Mouse (Mus musculus) liver, adult 2 months (tissue): ENCODE data around the gene Wdpcp. TPM values are rescaled to one million over a fixed set of nuclear protein-coding genes. Genes with fewer than 3 reads are reported as not detected.

Source experiments
- DNase-seq: peaks from one replicate; pipeline ENCODE4 v3.0.0-alpha.2; 2011; ENCODE audit warnings: low read depth, low spot score; ENCODE audit errors: extremely low read depth
- H3K27ac ChIP-seq: fragments of 200-500 bp; replicated peaks from 2 replicates; pipeline ENCODE4 v1.5.1; 2012; ENCODE audit warnings: low read depth, mild to moderate bottlenecking, control low read depth, inconsistent platforms, low read length; ENCODE audit not compliant: insufficient read depth
- H3K27me3 ChIP-seq: fragments of 200-500 bp; 2 replicates; pipeline ENCODE4 v1.6.1; 2012; ENCODE audit warnings: mild to moderate bottlenecking, moderate library complexity, low read length, inconsistent platforms; ENCODE audit not compliant: control insufficient read depth, insufficient read depth
- H3K36me3 ChIP-seq: fragments of 200-500 bp; 2 replicates; pipeline ENCODE4 v1.6.1; 2012; ENCODE audit warnings: low read length, inconsistent platforms; ENCODE audit not compliant: control insufficient read depth, insufficient read depth
- H3K4me1 ChIP-seq: fragments of 200-500 bp; 2 replicates; pipeline ENCODE4 v1.6.1; 2011; ENCODE audit warnings: low read length; ENCODE audit not compliant: control insufficient read depth, insufficient read depth
- H3K4me3 ChIP-seq: fragments of 200-500 bp; 2 replicates; pipeline ENCODE4 v1.5.1; 2011; ENCODE audit warnings: low read depth, mild to moderate bottlenecking, control low read depth, low read length, moderate library complexity; ENCODE audit not compliant: insufficient read depth
- H3K79me2 ChIP-seq: fragments of 200-500 bp; 2 replicates; pipeline ENCODE4 v1.6.1; 2012; ENCODE audit warnings: inconsistent platforms, mild to moderate bottlenecking, low read length, moderate library complexity; ENCODE audit not compliant: control insufficient read depth, insufficient read depth
- H3K9ac ChIP-seq: fragments of 200-500 bp; 2 replicates; pipeline ENCODE4 v1.6.1; 2012; ENCODE audit warnings: low read depth, mild to moderate bottlenecking, control low read depth, inconsistent platforms, low read length
- CTCF ChIP-seq: fragments of 200-500 bp; IDR thresholded peaks from 2 replicates; pipeline ENCODE4 v1.5.1; 2011; ENCODE audit warnings: low read depth, low read length, control low read depth
- POLR2A ChIP-seq: fragments of 200-500 bp; IDR thresholded peaks from 2 replicates; pipeline ENCODE4 v1.6.1; 2011; ENCODE audit warnings: low read length, control low read depth; ENCODE audit not compliant: insufficient read depth; ENCODE audit errors: extremely low read depth
- WGBS: fragments of 180-500 bp; shearing (Covaris S2); methylation state at CpG from one replicate; pipeline ENCODE4 v1.1.7; 2018; 5-methylcytosine and 5-hydroxymethylcytosine counted together
- polyA plus RNA-seq: library from polyadenylated mRNA; depleted of rRNA; stranded (reverse); fragments of >200 nt; gene quantifications from 2 replicates; pipeline ENCODE4 v1.2.3, GENCODE M21; 2012
- total RNA-seq: library from RNA; depleted of rRNA; stranded (reverse); fragments of >200 nt; gene quantifications from 2 replicates; pipeline ENCODE4 v1.2.3, GENCODE M21; 2014

Wdpcp gene
- total and polyA plus RNA-seq, 2 experiments, result 0.94 to 4.8 TPM

GRCm38 (mm10) chr11:21550222-21551173 lies 21.5 kb upstream of the Wdpcp start:
- WGBS, result 73% methylated on average over 12 of the region's 12 CpGs
- peak overlapping the region; percentile 77 for H3K27ac ChIP-seq
- no peaks in the 10 kb centered on the region for H3K79me2 ChIP-seq
- no peak for DNase-seq
- H3K9ac ChIP-seq, result no peak overlapping the region
- no peaks in the 10 kb centered on the region for H3K36me3 ChIP-seq
- H3K4me1 ChIP-seq, result peaks cover 14% of the 10 kb centered on the region
- H3K4me3 ChIP-seq, result no peak overlapping the region
- no peak for TF ChIP-seq CTCF
- TF ChIP-seq POLR2A, result no peak
- no peaks in the 10 kb centered on the region for H3K27me3 ChIP-seq

- Histone ChIP-seq H3K79me2 (no peaks in the 10 kb centered on the region), H3K9ac (no peak overlapping the region), H3K4me3 (no peak overlapping the region), H3K36me3 (peaks cover 4% of the 10 kb centered on the region), H3K4me1 (peaks cover 12% of the 10 kb centered on the region), H3K27ac (no peak overlapping the region), H3K27me3 (no peaks in the 10 kb centered on the region)
- no peak for DNase-seq
- TF ChIP-seq CTCF (no peak), POLR2A (no peak)
- WGBS, result 69% methylated on average over 3 of the region's 3 CpGs
Observed at GRCm38 (mm10) chr11:21552049-21552448, 20.0 kb upstream of the Wdpcp start.

GRCm38 (mm10) chr11:21559727-21560126 lies 12.3 kb upstream of the Wdpcp start:
- H3K27ac ChIP-seq, result no peak overlapping the region
- no peak overlapping the region for H3K4me3 ChIP-seq
- 75% methylated on average over 11 of the region's 11 CpGs for WGBS
- no peaks in the 10 kb centered on the region for H3K27me3 ChIP-seq
- peaks cover 5% of the 10 kb centered on the region for H3K4me1 ChIP-seq
- H3K79me2 ChIP-seq, result no peaks in the 10 kb centered on the region; the same call in 1 of the 2 replicates
- DNase-seq, result no peak
- no peak overlapping the region for H3K9ac ChIP-seq
- H3K36me3 ChIP-seq, result peaks cover 57% of the 10 kb centered on the region
- TF ChIP-seq POLR2A (no peak), CTCF (no peak)

DNA sequence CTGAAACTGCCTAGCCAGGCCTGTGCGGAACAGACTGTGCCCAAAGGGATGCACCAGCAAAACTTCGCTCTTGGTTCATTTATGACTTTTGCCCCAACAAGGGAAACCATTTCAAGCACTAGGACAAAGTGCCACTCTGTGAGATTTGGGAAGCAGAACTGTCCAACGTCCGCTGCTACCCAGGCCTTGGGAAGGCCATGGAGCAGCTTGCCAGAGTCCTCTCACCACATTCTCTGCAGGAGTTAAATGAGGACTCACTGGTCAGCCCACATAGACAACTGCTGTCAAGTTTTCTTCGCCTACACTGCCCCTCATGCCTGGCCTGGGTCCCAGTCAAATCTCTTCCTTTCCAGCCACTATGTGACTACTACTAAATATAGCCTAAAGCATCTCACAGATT lies 10.7 kb upstream of the Wdpcp start:
- H3K9ac ChIP-seq, result no peak overlapping the region
- peaks cover 62% of the 10 kb centered on the region for H3K36me3 ChIP-seq
- DNase-seq, result peak; percentile 93
- H3K27me3 ChIP-seq, result no peaks in the 10 kb centered on the region
- H3K27ac ChIP-seq, result no peak overlapping the region; the same call in 1 of the 2 replicates
- 24% methylated on average over 5 of the region's 5 CpGs for WGBS
- peaks cover 17% of the 10 kb centered on the region for H3K4me1 ChIP-seq
- H3K79me2 ChIP-seq, result peaks cover 5% of the 10 kb centered on the region; the same call in 1 of the 2 replicates
- no peak overlapping the region for H3K4me3 ChIP-seq
- no peak for TF ChIP-seq POLR2A
- TF ChIP-seq CTCF, result no peak

DNA sequence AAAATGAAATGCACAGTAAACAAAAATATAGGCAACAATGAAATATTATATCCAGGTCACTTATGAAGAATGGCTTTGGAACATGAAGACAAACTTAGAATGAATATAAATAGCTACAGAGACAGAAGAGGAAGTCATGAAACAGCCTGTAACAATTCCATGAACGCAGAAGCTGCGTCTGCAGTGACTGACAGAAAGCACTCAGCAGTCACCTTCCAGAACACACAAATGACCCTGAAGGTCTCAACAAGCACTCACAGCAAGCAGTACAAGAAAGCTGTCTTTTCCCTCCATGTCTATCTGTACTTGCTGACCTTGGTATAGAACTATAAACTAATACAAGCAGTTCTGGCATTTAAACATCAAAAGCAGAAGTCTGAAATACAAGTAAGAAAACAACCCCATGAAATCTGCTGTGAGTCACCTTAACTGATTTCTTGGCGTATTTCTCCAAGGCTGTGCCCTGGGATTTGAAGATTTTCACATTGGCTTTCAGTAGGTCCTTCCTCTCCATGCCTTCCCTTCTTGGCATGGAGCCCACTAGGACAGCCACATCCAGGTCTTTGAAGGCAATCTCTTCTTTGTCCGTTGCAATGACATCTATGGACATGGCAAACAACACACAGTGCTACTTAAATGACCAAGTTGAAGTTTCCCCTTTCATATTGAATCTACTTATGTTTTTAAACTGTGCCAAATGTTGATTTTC lies 8.3 kb upstream of the Wdpcp start:
- TF ChIP-seq POLR2A (no peak), CTCF (no peak)
- 59% methylated on average over 4 of the region's 4 CpGs for WGBS
- H3K9ac ChIP-seq, result no peak overlapping the region
- DNase-seq, result peak; percentile 49
- H3K4me3 ChIP-seq, result no peak overlapping the region
- H3K27ac ChIP-seq, result no peak overlapping the region
- peaks cover 21% of the 10 kb centered on the region for H3K4me1 ChIP-seq
- H3K79me2 ChIP-seq, result peaks cover 7% of the 10 kb centered on the region; the same call in 1 of the 2 replicates
- peaks cover 58% of the 10 kb centered on the region for H3K36me3 ChIP-seq
- no peaks in the 10 kb centered on the region for H3K27me3 ChIP-seq
